Mouse (Mus musculus) heart, embryonic 10.5 days (tissue): ENCODE results near the gene Gm17660. TPM values are rescaled to one million over a fixed set of nuclear protein-coding genes. Genes with fewer than 3 reads are reported as not detected.

Experiments used
- DNase-seq: peaks from one replicate; pipeline ENCODE4 v3.0.0-alpha.2; 2017; ENCODE audit warnings: low spot score
- H3K27ac ChIP-seq: fragments of 300-500 bp; sonication (generic); 2 replicates; pipeline ENCODE4 v1.5.1; 2016; ENCODE audit warnings: mild to moderate bottlenecking
- H3K27me3 ChIP-seq: fragments of 300-500 bp; sonication (generic); 2 replicates; pipeline ENCODE4 v1.6.1; 2016; ENCODE audit warnings: mild to moderate bottlenecking; ENCODE audit not compliant: poor library complexity, insufficient read depth, severe bottlenecking
- H3K36me3 ChIP-seq: fragments of 300-500 bp; sonication (generic); 2 replicates; pipeline ENCODE4 v1.6.1; 2016; ENCODE audit warnings: mild to moderate bottlenecking, moderate library complexity
- H3K4me1 ChIP-seq: fragments of 300-500 bp; sonication (generic); 2 replicates; pipeline ENCODE4 v1.6.1; 2016; ENCODE audit warnings: mild to moderate bottlenecking
- H3K4me3 ChIP-seq: fragments of 300-500 bp; sonication (generic); 2 replicates; pipeline ENCODE4 v1.5.1; 2016; ENCODE audit warnings: mild to moderate bottlenecking, moderate library complexity
- H3K9me3 ChIP-seq: fragments of 300-500 bp; sonication (generic); 2 replicates; pipeline ENCODE4 v1.6.1; 2016; ENCODE audit warnings: mild to moderate bottlenecking, moderate library complexity
- WGBS: fragments of 180-500 bp; shearing (Covaris S2); methylation state at CpG from one replicate; pipeline ENCODE4 v1.1.7; 2016; 5-methylcytosine and 5-hydroxymethylcytosine counted together
- polyA plus RNA-seq: library from polyadenylated mRNA; unstranded; fragments of >200 nt; fragmentation: Nextera tagmentation; extraction: Ambion mirVana; gene quantifications from 2 replicates; pipeline ENCODE4 v1.2.1, GENCODE M21; 2016

Gm17660 gene
- polyA plus RNA-seq, 1 experiment from 2014 or later: not detected

GRCm38 (mm10) chr5:104047200-104048105, 30.0 kb downstream of the Gm17660 start:
- H3K4me1 ChIP-seq: peaks cover 17% of the 10 kb centered on the region; the same call in 1 of the 2 replicates
- H3K4me3 ChIP-seq: peak overlapping the region; percentile 75
- no peaks in the 10 kb centered on the region for H3K9me3 ChIP-seq
- H3K36me3 ChIP-seq: peaks cover 21% of the 10 kb centered on the region
- H3K27ac ChIP-seq: peak overlapping the region; percentile 92
- WGBS: 5% methylated on average over 19 of the region's 19 CpGs
- no peaks in the 10 kb centered on the region for H3K27me3 ChIP-seq
- no peak for DNase-seq

DNA sequence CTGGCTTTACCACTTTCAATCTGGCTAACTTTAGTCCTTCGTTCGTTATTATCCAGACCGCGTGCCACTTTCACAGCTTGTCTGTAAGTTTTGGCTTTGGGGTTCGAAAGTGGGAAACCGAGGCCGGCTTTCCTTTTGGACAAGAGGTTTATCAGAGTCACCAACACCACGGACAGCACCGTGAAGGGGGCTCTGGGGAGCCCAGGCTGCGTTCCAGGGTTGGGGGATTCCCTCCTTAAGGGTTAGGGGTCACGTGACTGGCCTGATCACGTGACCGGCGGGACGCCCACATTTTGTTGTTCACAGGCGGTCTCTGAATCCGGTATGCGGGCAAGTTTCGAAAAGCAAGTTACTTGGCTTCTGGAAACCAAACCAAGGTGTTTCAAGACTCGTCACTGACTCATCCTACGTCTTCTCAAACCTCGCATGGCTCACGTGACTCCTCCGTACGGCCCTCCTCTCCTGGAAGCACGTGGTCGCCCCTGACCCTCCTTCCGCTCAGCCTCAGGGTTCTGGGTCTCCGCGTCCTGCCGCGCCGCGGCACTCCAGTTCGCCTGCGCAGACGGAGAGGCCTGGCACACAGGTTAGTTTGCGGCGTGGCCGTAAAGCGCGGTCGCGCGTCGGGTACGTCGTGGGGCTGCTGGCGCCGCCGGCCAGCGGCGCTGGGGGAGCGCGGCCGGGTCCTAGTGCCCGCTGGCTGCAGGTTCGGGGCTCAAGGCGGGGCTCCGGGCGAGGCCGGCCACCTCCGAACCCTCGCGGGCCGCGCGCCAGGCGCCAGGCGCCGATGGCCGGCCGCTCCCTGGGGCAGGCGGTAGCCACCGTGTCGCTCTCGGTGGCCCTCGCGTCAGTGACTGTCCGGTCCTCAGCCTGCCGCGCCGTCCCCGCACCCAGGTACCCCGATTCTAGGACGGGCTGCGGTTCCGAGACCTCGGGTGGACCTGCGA, 30.9 kb downstream of the Gm17660 start, which contains the start of gene Nudt9:
TSS of gene Nudt9 (plus strand) at position 51 of the 944 bp plus-strand sequence.
- Histone ChIP-seq H3K27ac (peak within 1 kb of the TSS; percentile 92), H3K4me1 (peaks cover 17% of the 10 kb centered on the region; the same call in 1 of the 2 replicates), H3K27me3 (no peaks in the 10 kb centered on the region), H3K4me3 (peak within 1 kb of the TSS; percentile 75), H3K36me3 (peaks cover 11% of the 10 kb centered on the region), H3K9me3 (no peaks in the 10 kb centered on the region)
- peak; percentile 99 for DNase-seq
- WGBS: 5% methylated on average over 90 of the region's 90 CpGs

- 27% methylated on average over 2 of the region's 2 CpGs for WGBS
- Histone ChIP-seq H3K4me3 (no peak overlapping the region), H3K9me3 (no peaks in the 10 kb centered on the region), H3K4me1 (peaks cover 17% of the 10 kb centered on the region; the same call in 1 of the 2 replicates), H3K36me3 (no peaks in the 10 kb centered on the region), H3K27ac (no peak overlapping the region), H3K27me3 (no peaks in the 10 kb centered on the region)
- no peak for DNase-seq
Measured at GRCm38 (mm10) chr5:104043704-104044103, 33.7 kb downstream of the Gm17660 start.

DNA sequence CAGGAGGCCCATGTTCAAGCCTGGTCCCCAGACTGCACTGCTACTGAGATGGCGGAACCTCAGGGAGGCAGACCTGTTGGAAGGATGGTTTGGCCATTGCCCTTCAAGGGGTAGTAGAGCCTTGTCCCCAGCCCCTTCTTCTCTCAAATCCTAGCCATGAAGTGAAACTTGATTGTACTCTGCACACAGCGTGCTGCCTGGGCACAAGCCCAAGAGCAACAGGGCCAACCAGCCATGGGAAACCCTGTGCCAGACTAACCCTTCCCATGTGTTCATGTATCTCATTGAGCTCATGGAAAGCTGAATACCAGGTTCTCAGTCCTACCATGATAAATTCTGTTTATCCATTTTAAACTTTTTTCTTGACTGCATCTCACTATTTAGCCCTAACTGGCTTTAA, 34.5 kb downstream of the Gm17660 start:
- WGBS: 88% methylated on average over 2 of the region's 2 CpGs
- Histone ChIP-seq H3K4me1 (peaks cover 14% of the 10 kb centered on the region; the same call in 1 of the 2 replicates), H3K36me3 (no peaks in the 10 kb centered on the region), H3K9me3 (no peaks in the 10 kb centered on the region), H3K27ac (no peak overlapping the region), H3K4me3 (no peak overlapping the region), H3K27me3 (no peaks in the 10 kb centered on the region)
- no peak for DNase-seq

DNA sequence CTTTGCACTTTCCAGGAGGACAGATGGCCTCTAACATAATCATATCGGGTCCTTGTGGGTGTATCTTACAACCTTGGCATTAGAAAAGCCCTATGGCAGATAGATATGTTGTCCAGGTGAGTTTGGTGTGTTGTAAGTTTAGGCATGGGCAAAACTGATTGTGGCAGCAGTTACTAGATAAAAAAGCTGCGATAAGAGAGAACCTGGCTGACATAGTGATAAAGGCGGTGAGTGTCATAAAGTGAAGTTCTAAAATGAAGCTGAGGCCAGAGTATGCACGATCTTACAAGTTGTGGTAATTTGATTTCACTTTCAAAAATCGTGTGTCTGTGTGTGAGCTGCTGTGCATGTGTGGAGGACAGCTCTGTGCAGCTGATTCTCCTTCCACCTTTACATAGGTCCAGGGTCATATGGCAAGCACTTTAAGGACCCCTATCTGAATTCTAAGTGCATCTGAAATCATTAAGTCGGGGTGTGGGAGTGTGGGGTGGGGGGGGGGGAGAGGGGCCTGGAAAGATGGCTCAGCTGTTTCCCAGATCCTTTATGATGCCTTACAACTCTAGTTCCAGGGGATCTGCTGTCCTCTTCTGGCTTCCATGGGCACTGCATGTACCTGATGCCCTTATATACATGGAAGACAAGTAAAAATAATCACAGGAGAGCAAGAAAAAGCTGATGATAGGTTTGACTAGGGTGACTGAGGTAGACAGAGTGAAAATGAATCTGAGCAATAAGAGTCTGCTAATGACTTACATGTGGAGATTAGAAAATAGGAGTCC, 38.1 kb downstream of the Gm17660 start:
- Histone ChIP-seq H3K36me3 (no peaks in the 10 kb centered on the region), H3K27ac (no peak overlapping the region), H3K4me1 (peaks cover 6% of the 10 kb centered on the region; the same call in 1 of the 2 replicates), H3K9me3 (no peaks in the 10 kb centered on the region), H3K27me3 (no peaks in the 10 kb centered on the region), H3K4me3 (no peak overlapping the region)
- 58% methylated on average over 6 of the region's 6 CpGs for WGBS
- no peak for DNase-seq

DNA sequence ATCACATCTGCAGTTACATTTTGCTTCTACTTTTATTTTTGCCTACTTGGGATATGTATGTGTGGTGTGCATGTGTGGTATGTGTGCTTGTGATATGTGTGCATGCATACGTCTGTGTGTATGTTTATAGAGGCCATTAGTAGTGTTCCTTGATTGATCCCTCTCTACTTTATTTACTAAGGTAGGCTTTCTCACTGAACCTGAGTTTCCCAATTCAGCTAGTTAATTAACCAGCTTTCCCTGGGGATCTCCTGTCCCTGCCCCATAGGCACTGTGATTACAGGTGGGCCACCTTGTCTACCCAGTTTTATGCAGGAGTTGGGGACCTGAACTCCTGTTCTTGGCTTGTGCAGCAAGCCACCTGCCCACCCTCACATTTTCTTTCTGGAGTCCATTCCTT, 40.7 kb downstream of the Gm17660 start:
- no peaks in the 10 kb centered on the region for H3K9me3 ChIP-seq
- H3K27ac ChIP-seq: no peak overlapping the region
- H3K4me3 ChIP-seq: no peak overlapping the region
- no peak for DNase-seq
- H3K36me3 ChIP-seq: no peaks in the 10 kb centered on the region
- H3K4me1 ChIP-seq: no peaks in the 10 kb centered on the region
- no peaks in the 10 kb centered on the region for H3K27me3 ChIP-seq
- WGBS: 83% methylated on average over 1 of the region's 1 CpGs

DNA sequence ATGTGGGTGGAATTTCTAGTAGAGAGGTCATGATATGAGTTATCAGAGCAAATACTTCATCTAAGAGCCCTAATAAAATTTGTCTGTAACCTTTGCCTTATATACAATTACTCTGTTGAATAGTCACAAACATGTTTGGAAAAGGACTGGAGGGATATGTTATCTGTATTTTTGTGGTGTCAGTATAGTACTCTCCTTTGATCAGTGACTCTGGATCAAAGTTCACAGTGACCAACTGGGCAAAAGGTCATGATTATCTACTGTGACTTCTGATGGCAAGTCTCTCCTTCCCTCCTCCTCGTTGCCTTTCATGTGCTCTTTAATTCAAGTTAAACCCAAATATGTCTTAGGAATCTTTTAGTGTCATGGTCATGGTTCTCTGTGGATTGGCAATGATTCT, 41.6 kb downstream of the Gm17660 start:
- Histone ChIP-seq H3K36me3 (no peaks in the 10 kb centered on the region), H3K9me3 (no peaks in the 10 kb centered on the region), H3K27ac (no peak overlapping the region), H3K27me3 (no peaks in the 10 kb centered on the region), H3K4me1 (no peaks in the 10 kb centered on the region), H3K4me3 (no peak overlapping the region)
- 43% methylated on average over 1 of the region's 1 CpGs for WGBS
- DNase-seq: no peak

- Histone ChIP-seq H3K36me3 (no peaks in the 10 kb centered on the region), H3K27ac (no peak overlapping the region), H3K9me3 (no peaks in the 10 kb centered on the region), H3K4me1 (peaks cover 3% of the 10 kb centered on the region; the same call in 1 of the 2 replicates), H3K27me3 (no peaks in the 10 kb centered on the region), H3K4me3 (no peak overlapping the region)
- no peak for DNase-seq
Measured at GRCm38 (mm10) chr5:104035066-104035465, 42.3 kb downstream of the Gm17660 start.

GRCm38 (mm10) chr5:104032434-104033097, 44.8 kb downstream of the Gm17660 start:
- no peak for DNase-seq
- Histone ChIP-seq H3K27ac (no peak overlapping the region), H3K9me3 (no peaks in the 10 kb centered on the region), H3K4me1 (peaks cover 3% of the 10 kb centered on the region; the same call in 1 of the 2 replicates), H3K36me3 (no peaks in the 10 kb centered on the region), H3K27me3 (no peaks in the 10 kb centered on the region), H3K4me3 (no peak overlapping the region)
- WGBS: 66% methylated on average over 2 of the region's 2 CpGs

GRCm38 (mm10) chr5:104025245-104025854, 52.1 kb downstream of the Gm17660 start:
- Histone ChIP-seq H3K27ac (peak overlapping the region; percentile 44), H3K27me3 (no peaks in the 10 kb centered on the region), H3K9me3 (no peaks in the 10 kb centered on the region), H3K36me3 (no peaks in the 10 kb centered on the region), H3K4me1 (peaks cover 25% of the 10 kb centered on the region), H3K4me3 (peak overlapping the region; percentile 15; the same call in 1 of the 2 replicates)
- 26% methylated on average over 17 of the region's 17 CpGs for WGBS
- no peak for DNase-seq

GRCm38 (mm10) chr5:104024762-104025161, 52.6 kb downstream of the Gm17660 start:
- H3K27me3 ChIP-seq: no peaks in the 10 kb centered on the region
- no peak for DNase-seq
- peak overlapping the region; percentile 44; the same call in 1 of the 2 replicates for H3K27ac ChIP-seq
- peak overlapping the region; percentile 15; the same call in 1 of the 2 replicates for H3K4me3 ChIP-seq
- no peaks in the 10 kb centered on the region for H3K9me3 ChIP-seq
- no peaks in the 10 kb centered on the region for H3K36me3 ChIP-seq
- 52% methylated on average over 11 of the region's 11 CpGs for whole genome bisulfite sequencing
- peaks cover 31% of the 10 kb centered on the region for H3K4me1 ChIP-seq
